Mouse (Mus musculus) thymus, adult 2 months (tissue): Measurements from ENCODE around the gene Kxd1.

Source experiments
- CTCF ChIP-seq: fragments of 200-500 bp; IDR thresholded peaks from 2 replicates; pipeline ENCODE4 v1.5.1; 2012; ENCODE audit warnings: mild to moderate bottlenecking, control low read depth, low read length, moderate library complexity, borderline replicate concordance; ENCODE audit not compliant: control insufficient read depth, poor library complexity, insufficient read depth; ENCODE audit errors: extremely low read depth
- POLR2A ChIP-seq: fragments of 200-500 bp; IDR thresholded peaks from 2 replicates; pipeline ENCODE4 v1.6.1; 2012; ENCODE audit warnings: mild to moderate bottlenecking, low read length, control low read depth, moderate library complexity; ENCODE audit not compliant: control insufficient read depth, poor library complexity, insufficient read depth; ENCODE audit errors: extremely low read depth

DNA sequence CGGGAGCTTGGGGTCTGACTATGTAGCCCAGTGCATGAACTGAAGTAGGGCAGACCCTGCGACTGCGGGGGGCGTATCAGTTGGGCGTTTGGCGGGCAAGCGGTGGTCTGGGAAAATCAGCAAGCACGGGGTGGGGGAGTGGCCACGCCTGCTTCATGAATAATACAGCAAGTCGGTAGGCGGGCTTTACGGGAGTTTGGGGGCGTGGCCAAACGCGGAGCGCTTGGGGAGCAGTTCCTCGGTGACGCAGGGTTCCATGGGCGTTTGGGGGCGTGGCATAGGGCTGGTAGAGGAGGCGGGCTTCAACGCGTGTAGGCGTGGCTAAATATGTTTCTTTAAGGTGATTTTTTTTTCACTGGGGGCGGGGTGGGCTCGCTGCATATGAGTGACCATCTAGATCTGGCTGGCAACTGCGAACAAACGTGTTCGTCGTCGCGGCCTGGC is 10.9 kb upstream of the Kxd1 start:
- TF ChIP-seq CTCF (no peak), POLR2A (no peak; the same call in 1 of the 2 replicates)
